Mouse (Mus musculus): ENCODE measurements around the gene Desi1. TPM values are rescaled to one million over a fixed set of nuclear protein-coding genes. Genes with fewer than 3 reads are reported as not detected.

Gene Desi1
- polyA plus RNA-seq, 1 experiment from 2014 or later = 58.3 TPM

DNA sequence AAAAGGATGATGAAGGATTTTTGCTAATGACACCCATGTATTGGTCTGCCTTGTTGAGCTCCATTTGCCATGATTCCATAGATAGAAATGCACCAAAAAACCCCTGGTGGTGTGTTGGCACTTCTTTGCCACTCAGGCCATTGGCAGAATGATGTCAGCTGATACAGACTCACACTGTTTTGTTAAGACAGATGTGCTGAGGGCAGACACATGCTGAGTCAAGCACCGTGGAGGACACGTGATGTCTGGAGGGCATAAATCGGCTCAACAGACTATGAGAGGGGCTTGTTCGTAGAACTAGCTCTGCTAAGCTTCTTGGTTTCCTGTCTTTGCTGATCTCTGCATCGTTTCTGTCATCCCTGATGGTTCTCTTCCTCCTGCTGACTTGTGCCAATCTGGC, 18.9 kb upstream of the Desi1 start:
- Histone ChIP-seq H3K27ac (ENCODE audit: low read depth, low read length) (no peak overlapping the region), H3K36me3 (ENCODE audit: control insufficient read depth, insufficient read depth, low read length) (no peaks in the 10 kb centered on the region), H3K27me3 (ENCODE audit: control insufficient read depth, insufficient read depth, low read length) (no peaks in the 10 kb centered on the region), H3K9me3 (ENCODE audit: control insufficient read depth, low read length) (no peaks in the 10 kb centered on the region), H3K4me3 (ENCODE audit: low read depth, low read length) (no peak overlapping the region), H3K4me2 (ENCODE audit: low read depth, low read length) (no peak overlapping the region), H3K9ac (replicated peaks; ENCODE audit: low read depth, low read length) (no peak overlapping the region), H3K4me1 (ENCODE audit: control insufficient read depth, insufficient read depth, low read length) (no peaks in the 10 kb centered on the region)
- 67% methylated on average over 5 of the region's 5 CpGs for WGBS
- ATAC-seq (ENCODE audit: low read depth) = no peak

GRCm38 (mm10) chr15:82047080-82047883, 13.6 kb upstream of the Desi1 start, which contains the start of gene Snu13:
TSS of gene Snu13 (minus strand) at chr15:82047598.
- H3K27me3 ChIP-seq (ENCODE audit: control insufficient read depth, insufficient read depth, low read length) = no peaks in the 10 kb centered on the region
- ATAC-seq (ENCODE audit: low read depth) = peak; percentile 92
- peak within 1 kb of the TSS; percentile 88 for H3K9ac ChIP-seq (replicated peaks; ENCODE audit: low read depth, low read length)
- H3K9me3 ChIP-seq (ENCODE audit: control insufficient read depth, low read length) = no peaks in the 10 kb centered on the region
- under 1% methylated on average over 73 of the region's 74 CpGs for WGBS
- H3K36me3 ChIP-seq (ENCODE audit: control insufficient read depth, insufficient read depth, low read length) = peaks cover 6% of the 10 kb centered on the region; the same call in 1 of the 2 replicates
- peaks cover 11% of the 10 kb centered on the region for H3K4me1 ChIP-seq (ENCODE audit: control insufficient read depth, insufficient read depth, low read length)
- H3K4me2 ChIP-seq (ENCODE audit: low read depth, low read length) = peak within 1 kb of the TSS; percentile 97
- H3K27ac ChIP-seq (ENCODE audit: low read depth, low read length) = peak within 1 kb of the TSS; percentile 89
- H3K4me3 ChIP-seq (ENCODE audit: low read depth, low read length) = peak within 1 kb of the TSS; percentile 96

DNA sequence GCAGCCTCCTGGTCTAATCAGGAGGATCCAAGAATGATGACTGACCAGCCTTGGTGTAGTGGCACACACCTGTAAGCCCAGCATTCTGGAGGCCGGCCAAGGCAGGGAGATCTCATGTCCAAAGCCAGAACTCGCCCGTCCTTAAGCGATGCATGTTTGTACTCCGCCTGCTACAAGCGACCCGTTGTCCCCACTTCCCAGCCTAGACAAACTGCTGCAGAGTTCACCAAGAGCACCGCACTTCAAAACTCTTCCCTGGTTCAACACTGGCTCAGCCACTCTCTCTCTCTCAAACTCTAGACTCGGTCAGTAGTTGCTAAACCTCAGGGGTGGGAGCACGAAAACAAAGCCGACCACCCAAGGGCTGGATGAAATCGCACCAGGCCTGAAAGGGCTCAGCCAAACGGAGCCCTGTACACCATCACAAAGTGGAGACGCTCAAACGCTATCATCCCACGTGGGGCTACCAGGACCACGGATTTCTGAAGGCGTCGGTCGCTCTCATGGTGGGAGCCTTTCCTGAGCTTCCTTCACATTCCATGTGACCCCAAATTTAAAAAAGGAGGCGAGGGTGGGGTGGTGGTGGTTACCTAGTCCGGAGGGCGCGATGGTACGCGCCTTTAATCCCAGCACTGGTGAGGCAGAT, 12.7 kb upstream of the Desi1 start:
- H3K4me3 ChIP-seq (ENCODE audit: low read depth, low read length) = peak overlapping the region; percentile 96
- peak overlapping the region; percentile 88 for H3K9ac ChIP-seq (replicated peaks; ENCODE audit: low read depth, low read length)
- H3K27ac ChIP-seq (ENCODE audit: low read depth, low read length) = no peak overlapping the region
- peaks cover 8% of the 10 kb centered on the region; the same call in 1 of the 2 replicates for H3K36me3 ChIP-seq (ENCODE audit: control insufficient read depth, insufficient read depth, low read length)
- H3K4me2 ChIP-seq (ENCODE audit: low read depth, low read length) = peak overlapping the region; percentile 97
- ATAC-seq (ENCODE audit: low read depth) = no peak
- H3K4me1 ChIP-seq (ENCODE audit: control insufficient read depth, insufficient read depth, low read length) = peaks cover 11% of the 10 kb centered on the region
- H3K27me3 ChIP-seq (ENCODE audit: control insufficient read depth, insufficient read depth, low read length) = no peaks in the 10 kb centered on the region
- 5% methylated on average over 26 of the region's 26 CpGs for WGBS
- H3K9me3 ChIP-seq (ENCODE audit: control insufficient read depth, low read length) = no peaks in the 10 kb centered on the region

- H3K9ac ChIP-seq (replicated peaks; ENCODE audit: low read depth, low read length) = no peak overlapping the region
- H3K9me3 ChIP-seq (ENCODE audit: control insufficient read depth, low read length) = no peaks in the 10 kb centered on the region
- H3K4me3 ChIP-seq (ENCODE audit: low read depth, low read length) = no peak overlapping the region
- no peak overlapping the region for H3K4me2 ChIP-seq (ENCODE audit: low read depth, low read length)
- no peaks in the 10 kb centered on the region for H3K27me3 ChIP-seq (ENCODE audit: control insufficient read depth, insufficient read depth, low read length)
- H3K4me1 ChIP-seq (ENCODE audit: control insufficient read depth, insufficient read depth, low read length) = peaks cover 11% of the 10 kb centered on the region
- no peak for ATAC-seq (ENCODE audit: low read depth)
- H3K36me3 ChIP-seq (ENCODE audit: control insufficient read depth, insufficient read depth, low read length) = peaks cover 19% of the 10 kb centered on the region
- no peak overlapping the region for H3K27ac ChIP-seq (ENCODE audit: low read depth, low read length)
- 97% methylated on average over 7 of the region's 7 CpGs for WGBS
Measured at GRCm38 (mm10) chr15:82044166-82044784, 10.6 kb upstream of the Desi1 start.

DNA sequence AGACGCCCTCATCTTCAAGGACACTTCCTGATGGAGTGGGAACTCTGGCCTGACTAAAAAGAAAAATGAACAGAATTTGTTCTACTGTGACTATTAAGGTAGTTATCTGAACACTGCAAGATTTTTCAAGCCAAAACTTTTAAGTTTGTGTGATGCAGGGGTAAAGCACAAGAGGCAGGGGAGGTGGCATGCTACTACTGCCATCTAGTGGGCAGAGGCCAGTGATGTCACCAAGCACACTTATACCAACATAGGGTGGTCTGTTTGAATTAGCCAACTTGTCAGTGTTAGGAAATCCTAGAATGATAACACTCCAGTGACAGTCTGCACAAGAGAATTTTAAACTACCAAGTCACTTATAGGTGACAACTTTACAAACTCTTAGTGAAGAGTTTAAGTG, 7.0 kb upstream of the Desi1 start:
- Histone ChIP-seq H3K4me3 (ENCODE audit: low read depth, low read length) (no peak overlapping the region), H3K9ac (replicated peaks; ENCODE audit: low read depth, low read length) (no peak overlapping the region), H3K4me1 (ENCODE audit: control insufficient read depth, insufficient read depth, low read length) (peaks cover under 1% of the 10 kb centered on the region; the same call in 1 of the 2 replicates), H3K27ac (ENCODE audit: low read depth, low read length) (no peak overlapping the region), H3K9me3 (ENCODE audit: control insufficient read depth, low read length) (no peaks in the 10 kb centered on the region), H3K36me3 (ENCODE audit: control insufficient read depth, insufficient read depth, low read length) (peaks cover 45% of the 10 kb centered on the region), H3K27me3 (ENCODE audit: control insufficient read depth, insufficient read depth, low read length) (no peaks in the 10 kb centered on the region), H3K4me2 (ENCODE audit: low read depth, low read length) (no peak overlapping the region)
- 95% methylated on average over 1 of the region's 1 CpGs for WGBS
- no peak for ATAC-seq (ENCODE audit: low read depth)

DNA sequence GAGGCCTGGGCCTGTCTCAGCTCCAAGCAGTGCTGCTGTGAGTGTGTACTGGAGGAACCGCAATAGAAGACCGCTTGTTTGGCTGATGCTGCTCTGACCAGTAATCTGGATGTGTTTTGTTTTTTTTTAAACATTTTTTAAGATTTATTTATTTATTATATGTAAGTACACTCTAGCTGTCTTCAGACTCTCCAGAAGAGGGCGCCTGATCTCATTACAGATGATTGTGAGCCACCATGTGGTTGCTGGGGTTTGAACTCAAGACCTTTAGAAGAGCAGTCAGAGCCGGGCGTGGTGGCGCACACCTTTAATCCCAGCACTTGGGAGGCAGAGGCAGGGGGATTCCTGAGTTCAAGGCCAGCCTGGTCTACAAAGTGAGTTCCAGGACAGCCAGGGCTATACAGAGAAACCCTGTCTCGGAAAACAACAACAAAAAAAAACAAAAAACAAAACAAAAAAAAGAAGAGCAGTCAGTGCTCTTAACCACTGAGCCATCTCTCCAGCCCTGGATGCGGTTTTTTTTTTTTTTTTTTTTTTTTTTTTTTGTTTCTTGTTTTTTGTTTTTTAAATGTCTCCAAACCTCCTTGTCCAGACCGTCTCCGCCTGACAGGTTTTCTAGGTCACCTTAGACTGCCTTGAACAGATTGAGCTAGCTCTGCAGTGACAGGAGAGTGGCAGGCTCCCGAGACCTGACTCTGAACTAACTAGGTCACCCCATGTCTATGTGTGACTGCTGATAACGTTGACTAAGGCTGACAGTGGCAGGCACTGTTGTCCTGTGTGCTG, 2.4 kb upstream of the Desi1 start:
- no peak for ATAC-seq (ENCODE audit: low read depth)
- Histone ChIP-seq H3K36me3 (ENCODE audit: control insufficient read depth, insufficient read depth, low read length) (peaks cover 51% of the 10 kb centered on the region), H3K4me3 (ENCODE audit: low read depth, low read length) (no peak overlapping the region), H3K27ac (ENCODE audit: low read depth, low read length) (no peak overlapping the region), H3K4me1 (ENCODE audit: control insufficient read depth, insufficient read depth, low read length) (no peaks in the 10 kb centered on the region), H3K9ac (replicated peaks; ENCODE audit: low read depth, low read length) (no peak overlapping the region), H3K9me3 (ENCODE audit: control insufficient read depth, low read length) (no peaks in the 10 kb centered on the region), H3K27me3 (ENCODE audit: control insufficient read depth, insufficient read depth, low read length) (no peaks in the 10 kb centered on the region), H3K4me2 (ENCODE audit: low read depth, low read length) (no peak overlapping the region)
- WGBS = 86% methylated on average over 12 of the region's 12 CpGs

DNA sequence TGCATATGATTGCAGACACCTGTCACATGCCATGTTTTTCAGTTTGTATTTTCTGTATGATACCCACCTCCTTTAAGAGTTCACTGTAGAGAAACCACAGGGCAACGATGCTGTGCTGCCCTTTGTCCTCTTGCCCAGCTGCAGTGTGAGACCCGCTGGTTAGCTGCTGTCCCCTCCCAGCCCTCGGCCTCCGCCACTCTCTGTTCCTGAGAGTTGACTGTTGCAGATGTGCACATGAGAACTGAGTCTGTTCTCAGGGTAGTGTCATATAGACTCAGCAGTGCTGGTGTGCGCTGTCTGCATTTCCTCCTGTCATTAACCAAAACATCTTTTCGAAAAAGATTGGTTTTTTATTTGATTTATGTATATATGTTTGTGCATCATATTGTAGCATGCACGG, 1.3 kb downstream of the Desi1 start:
- WGBS = 91% methylated on average over 7 of the region's 7 CpGs
- H3K9ac ChIP-seq (replicated peaks; ENCODE audit: low read depth, low read length) = no peak overlapping the region
- no peaks in the 10 kb centered on the region for H3K4me1 ChIP-seq (ENCODE audit: control insufficient read depth, insufficient read depth, low read length)
- peaks cover 52% of the 10 kb centered on the region for H3K36me3 ChIP-seq (ENCODE audit: control insufficient read depth, insufficient read depth, low read length)
- no peak overlapping the region for H3K4me2 ChIP-seq (ENCODE audit: low read depth, low read length)
- H3K9me3 ChIP-seq (ENCODE audit: control insufficient read depth, low read length) = no peaks in the 10 kb centered on the region
- no peaks in the 10 kb centered on the region for H3K27me3 ChIP-seq (ENCODE audit: control insufficient read depth, insufficient read depth, low read length)
- H3K4me3 ChIP-seq (ENCODE audit: low read depth, low read length) = no peak overlapping the region
- H3K27ac ChIP-seq (ENCODE audit: low read depth, low read length) = no peak overlapping the region
- no peak for ATAC-seq (ENCODE audit: low read depth)

GRCm38 (mm10) chr15:82027726-82028125, 5.9 kb downstream of the Desi1 start:
- H3K9ac ChIP-seq (replicated peaks; ENCODE audit: low read depth, low read length) = no peak overlapping the region
- H3K27ac ChIP-seq (ENCODE audit: low read depth, low read length) = no peak overlapping the region
- H3K36me3 ChIP-seq (ENCODE audit: control insufficient read depth, insufficient read depth, low read length) = peaks cover 75% of the 10 kb centered on the region
- H3K4me2 ChIP-seq (ENCODE audit: low read depth, low read length) = no peak overlapping the region
- 90% methylated on average over 7 of the region's 7 CpGs for WGBS
- no peak for ATAC-seq (ENCODE audit: low read depth)
- H3K4me3 ChIP-seq (ENCODE audit: low read depth, low read length) = no peak overlapping the region
- no peaks in the 10 kb centered on the region for H3K27me3 ChIP-seq (ENCODE audit: control insufficient read depth, insufficient read depth, low read length)
- no peaks in the 10 kb centered on the region for H3K4me1 ChIP-seq (ENCODE audit: control insufficient read depth, insufficient read depth, low read length)
- no peaks in the 10 kb centered on the region for H3K9me3 ChIP-seq (ENCODE audit: control insufficient read depth, low read length)
